Mouse (Mus musculus): ENCODE measurements at regions not wholly inside any gene's neighbourhood (a gene's known extent, or its start where the extent isn't known, plus 50 kb on each side); places are given as distances from the start of the nearest gene placed in this dataset.

DNA sequence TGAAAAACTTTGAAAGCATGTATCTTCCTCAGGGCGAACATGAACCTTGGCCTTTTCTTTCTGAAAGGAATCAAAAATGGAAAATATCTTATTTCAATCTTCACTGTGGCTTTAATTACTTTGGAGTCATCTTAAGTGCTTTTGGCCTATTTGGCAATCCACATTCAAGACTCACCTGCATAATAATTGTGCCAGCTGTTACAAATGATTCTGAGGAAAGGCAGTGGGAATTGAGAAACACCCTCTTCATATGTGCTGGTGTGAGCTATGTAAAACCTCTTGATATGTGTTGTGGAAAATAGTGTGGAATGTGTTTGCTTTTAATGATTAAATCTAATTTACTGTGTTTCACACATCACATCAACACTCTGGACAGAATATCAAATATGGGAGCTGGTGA, 148.5 kb upstream of the Ednra start:
- Histone ChIP-seq H3K4me3 (ENCODE audit: insufficient read depth, low read depth, low read length) (no peak overlapping the region), H3K79me2 (ENCODE audit: control insufficient read depth, insufficient read depth, low read length) (no peaks in the 10 kb centered on the region), H3K27me3 (ENCODE audit: control insufficient read depth, insufficient read depth, low read length) (no peaks in the 10 kb centered on the region), H3K27ac (replicated peaks; ENCODE audit: insufficient read depth, low read depth, low read length) (no peak overlapping the region), H3K4me1 (ENCODE audit: control insufficient read depth, insufficient read depth, low read length) (no peaks in the 10 kb centered on the region), H3K9ac (ENCODE audit: low read depth, low read length) (no peak overlapping the region), H3K36me3 (ENCODE audit: control insufficient read depth, insufficient read depth, low read length) (no peaks in the 10 kb centered on the region)
- WGBS: 72% methylated on average over 1 of the region's 1 CpGs
- DNase-seq (ENCODE audit: extremely low read depth, low read depth, low spot score): no peak
- TF ChIP-seq CTCF (IDR thresholded peaks at IDR 0.05; ENCODE audit: low read depth, low read length) (no peak), POLR2A (IDR thresholded peaks at IDR 0.05; ENCODE audit: extremely low read depth, insufficient read depth, low read length) (no peak)

DNA sequence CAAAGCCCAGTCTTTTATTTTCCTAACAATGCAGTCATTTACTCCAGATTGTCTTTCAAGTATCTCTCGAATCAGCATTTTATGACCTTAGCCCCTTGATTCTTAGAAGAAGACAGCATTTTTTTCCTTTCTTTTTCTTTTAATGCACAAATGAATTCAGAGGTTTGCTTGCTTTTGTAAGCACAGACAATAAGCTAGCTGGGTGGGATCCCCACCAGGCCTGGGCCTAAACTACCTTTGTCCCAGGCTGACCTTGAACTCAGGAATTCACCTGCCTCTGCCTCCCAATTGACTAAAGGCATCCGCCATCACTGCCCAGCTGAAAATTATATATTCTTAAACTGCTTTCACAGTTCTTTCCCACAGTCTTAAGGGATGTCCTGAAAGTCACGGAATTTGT, 195.5 kb upstream of the Ednra start:
- H3K27ac ChIP-seq (replicated peaks; ENCODE audit: insufficient read depth, low read depth, low read length): no peak overlapping the region
- H3K36me3 ChIP-seq (ENCODE audit: control insufficient read depth, insufficient read depth, low read length): no peaks in the 10 kb centered on the region
- TF ChIP-seq POLR2A (IDR thresholded peaks at IDR 0.05; ENCODE audit: extremely low read depth, insufficient read depth, low read length) (no peak), CTCF (IDR thresholded peaks at IDR 0.05; ENCODE audit: low read depth, low read length) (no peak)

DNA sequence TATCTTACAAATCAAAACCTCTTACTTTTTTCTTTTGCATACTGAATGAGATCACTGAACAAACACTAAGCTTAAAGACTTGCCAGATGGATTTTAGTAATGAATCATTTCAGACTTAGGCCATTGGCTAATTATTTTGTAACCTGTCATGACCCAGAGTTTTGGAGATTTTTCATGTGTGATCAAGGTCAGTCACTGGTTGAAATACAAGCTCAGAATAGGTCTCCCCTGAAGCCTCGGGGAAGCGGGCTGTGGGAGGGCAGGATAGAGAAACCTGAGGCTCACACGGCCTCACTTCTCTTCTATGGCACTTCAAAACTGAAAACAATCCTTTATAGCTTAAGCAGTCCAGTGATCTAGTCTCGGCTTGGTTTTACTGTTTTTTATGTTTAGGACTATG, 197.6 kb upstream of the Ednra start:
- no peaks in the 10 kb centered on the region for H3K4me1 ChIP-seq (ENCODE audit: control insufficient read depth, insufficient read depth, low read length)
- H3K4me3 ChIP-seq (ENCODE audit: insufficient read depth, low read depth, low read length): no peak overlapping the region
- WGBS: 69% methylated on average over 4 of the region's 4 CpGs
- H3K36me3 ChIP-seq (ENCODE audit: control insufficient read depth, insufficient read depth, low read length): no peaks in the 10 kb centered on the region
- TF ChIP-seq CTCF (IDR thresholded peaks at IDR 0.05; ENCODE audit: low read depth, low read length): no peak
- no peak for TF ChIP-seq POLR2A (IDR thresholded peaks at IDR 0.05; ENCODE audit: extremely low read depth, insufficient read depth, low read length)
- no peaks in the 10 kb centered on the region for H3K27me3 ChIP-seq (ENCODE audit: control insufficient read depth, insufficient read depth, low read length)
- no peaks in the 10 kb centered on the region for H3K79me2 ChIP-seq (ENCODE audit: control insufficient read depth, insufficient read depth, low read length)
- no peak overlapping the region for H3K9ac ChIP-seq (ENCODE audit: low read depth, low read length)
- peak; percentile 67 for DNase-seq (ENCODE audit: extremely low read depth, low read depth, low spot score)
- H3K27ac ChIP-seq (replicated peaks; ENCODE audit: insufficient read depth, low read depth, low read length): no peak overlapping the region

More for the DNA sequence above, 195.5 kb upstream of the Ednra start:
- no peaks in the 10 kb centered on the region for H3K79me2 ChIP-seq (ENCODE audit: control insufficient read depth, insufficient read depth, low read length)
- no peaks in the 10 kb centered on the region for H3K27me3 ChIP-seq (ENCODE audit: control insufficient read depth, insufficient read depth, low read length)
- 90% methylated on average over 3 of the region's 3 CpGs for WGBS
- H3K4me1 ChIP-seq (ENCODE audit: control insufficient read depth, insufficient read depth, low read length): no peaks in the 10 kb centered on the region
- no peak overlapping the region for H3K9ac ChIP-seq (ENCODE audit: low read depth, low read length)
- H3K4me3 ChIP-seq (ENCODE audit: insufficient read depth, low read depth, low read length): no peak overlapping the region
- no peak for DNase-seq (ENCODE audit: extremely low read depth, low read depth, low spot score)

DNA sequence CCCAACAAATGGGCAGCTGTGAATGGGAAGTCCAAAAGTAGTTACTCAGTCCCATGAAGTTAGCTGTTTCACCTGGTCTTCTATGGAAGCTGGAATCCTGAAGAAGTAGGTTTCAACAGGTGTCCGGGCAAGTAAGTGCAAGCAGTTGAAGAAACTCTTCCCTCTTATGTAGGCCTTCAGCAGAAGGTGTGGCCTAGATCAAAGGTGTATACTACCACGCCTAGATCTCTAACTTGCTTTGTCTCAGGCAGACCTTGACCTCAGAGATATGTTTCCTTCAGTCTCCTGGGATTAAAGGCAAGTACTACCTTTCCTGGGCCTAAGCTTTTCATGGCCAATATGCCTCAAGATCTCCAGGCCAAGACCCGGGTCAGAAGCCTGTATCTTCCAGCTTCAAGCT, 223.4 kb upstream of the Ednra start:
- WGBS: 96% methylated on average over 3 of the region's 3 CpGs
- H3K27ac ChIP-seq (replicated peaks; ENCODE audit: insufficient read depth, low read depth, low read length): no peak overlapping the region
- H3K4me3 ChIP-seq (ENCODE audit: insufficient read depth, low read depth, low read length): no peak overlapping the region
- H3K4me1 ChIP-seq (ENCODE audit: control insufficient read depth, insufficient read depth, low read length): no peaks in the 10 kb centered on the region
- H3K79me2 ChIP-seq (ENCODE audit: control insufficient read depth, insufficient read depth, low read length): no peaks in the 10 kb centered on the region
- H3K9ac ChIP-seq (ENCODE audit: low read depth, low read length): no peak overlapping the region
- H3K36me3 ChIP-seq (ENCODE audit: control insufficient read depth, insufficient read depth, low read length): no peaks in the 10 kb centered on the region
- TF ChIP-seq CTCF (IDR thresholded peaks at IDR 0.05; ENCODE audit: low read depth, low read length): no peak
- no peak for TF ChIP-seq POLR2A (IDR thresholded peaks at IDR 0.05; ENCODE audit: extremely low read depth, insufficient read depth, low read length)
- no peak for DNase-seq (ENCODE audit: extremely low read depth, low read depth, low spot score)
- no peaks in the 10 kb centered on the region for H3K27me3 ChIP-seq (ENCODE audit: control insufficient read depth, insufficient read depth, low read length)

DNA sequence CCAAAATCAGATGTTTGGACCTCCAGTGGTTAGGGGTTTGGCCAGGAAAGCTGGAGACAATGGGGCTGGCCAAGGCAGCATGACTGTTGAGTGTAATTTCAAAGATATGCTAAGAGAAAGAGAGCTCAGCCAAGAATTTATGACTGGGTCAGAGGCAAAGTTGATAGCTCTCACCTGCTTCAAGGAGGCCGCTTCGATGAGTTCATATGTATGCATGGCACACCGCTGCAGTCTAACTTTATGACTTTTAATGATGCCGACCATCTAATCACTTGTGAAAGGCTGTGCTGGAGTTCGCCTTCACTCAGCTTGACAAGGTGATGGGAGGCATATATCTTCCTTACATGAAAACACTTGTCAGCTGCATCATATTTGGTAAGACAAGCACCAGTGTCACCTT, 225.4 kb upstream of the Ednra start:
- H3K36me3 ChIP-seq (ENCODE audit: control insufficient read depth, insufficient read depth, low read length): no peaks in the 10 kb centered on the region
- 94% methylated on average over 5 of the region's 5 CpGs for whole genome bisulfite sequencing
- no peaks in the 10 kb centered on the region for H3K79me2 ChIP-seq (ENCODE audit: control insufficient read depth, insufficient read depth, low read length)
- H3K4me3 ChIP-seq (ENCODE audit: insufficient read depth, low read depth, low read length): no peak overlapping the region
- DNase-seq (ENCODE audit: extremely low read depth, low read depth, low spot score): no peak
- no peak overlapping the region for H3K27ac ChIP-seq (replicated peaks; ENCODE audit: insufficient read depth, low read depth, low read length)
- no peak for TF ChIP-seq CTCF (IDR thresholded peaks at IDR 0.05; ENCODE audit: low read depth, low read length)
- H3K27me3 ChIP-seq (ENCODE audit: control insufficient read depth, insufficient read depth, low read length): no peaks in the 10 kb centered on the region
- no peak overlapping the region for H3K9ac ChIP-seq (ENCODE audit: low read depth, low read length)
- H3K4me1 ChIP-seq (ENCODE audit: control insufficient read depth, insufficient read depth, low read length): no peaks in the 10 kb centered on the region

DNA sequence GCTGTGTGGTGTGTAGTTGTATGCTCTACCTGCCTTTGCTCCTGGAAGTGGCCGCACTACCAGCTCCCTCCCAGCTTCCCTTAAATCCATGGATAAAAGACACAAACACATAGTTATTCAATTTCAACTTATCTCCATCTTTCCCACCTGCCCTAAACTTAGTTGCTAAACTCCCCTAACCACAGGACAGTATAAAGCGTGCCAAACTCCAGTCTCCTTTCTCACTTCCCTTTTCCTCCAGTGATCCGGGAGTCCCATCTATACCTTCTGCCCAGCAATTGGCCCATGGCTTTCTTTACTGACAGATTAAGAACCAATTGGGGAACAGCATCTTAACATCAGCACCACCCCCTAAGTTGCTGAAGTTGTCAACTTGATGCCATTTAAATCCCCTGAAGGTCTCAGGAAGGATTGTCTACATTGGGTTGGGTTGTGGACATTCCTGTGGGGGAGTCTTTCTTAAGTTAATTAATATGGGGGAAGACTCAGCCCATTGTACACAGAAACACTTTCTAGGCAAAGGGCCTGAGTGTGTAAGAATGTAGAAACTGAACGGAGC, 234.6 kb upstream of the Ednra start:
- Histone ChIP-seq H3K27me3 (ENCODE audit: control insufficient read depth, insufficient read depth, low read length) (no peaks in the 10 kb centered on the region), H3K9ac (ENCODE audit: low read depth, low read length) (no peak overlapping the region), H3K36me3 (ENCODE audit: control insufficient read depth, insufficient read depth, low read length) (no peaks in the 10 kb centered on the region), H3K4me3 (ENCODE audit: insufficient read depth, low read depth, low read length) (no peak overlapping the region), H3K4me1 (ENCODE audit: control insufficient read depth, insufficient read depth, low read length) (no peaks in the 10 kb centered on the region), H3K27ac (replicated peaks; ENCODE audit: insufficient read depth, low read depth, low read length) (no peak overlapping the region), H3K79me2 (ENCODE audit: control insufficient read depth, insufficient read depth, low read length) (no peaks in the 10 kb centered on the region)
- TF ChIP-seq CTCF (IDR thresholded peaks at IDR 0.05; ENCODE audit: low read depth, low read length) (no peak), POLR2A (IDR thresholded peaks at IDR 0.05; ENCODE audit: extremely low read depth, insufficient read depth, low read length) (no peak)
- 80% methylated on average over 4 of the region's 4 CpGs for WGBS
- DNase-seq (ENCODE audit: extremely low read depth, low read depth, low spot score): no peak
